Mouse (Mus musculus) forebrain, embryonic 12.5 days (tissue): ENCODE results near the gene Spcs1. TPM values are rescaled to one million over a fixed set of nuclear protein-coding genes. Genes with fewer than 3 reads are reported as not detected.

Experiments used
- polyA plus RNA-seq: library from polyadenylated mRNA; unstranded; fragments of >200 nt; fragmentation: Nextera tagmentation; extraction: Ambion mirVana; gene quantifications from 2 replicates; pipeline ENCODE4 v1.2.1, GENCODE M21; 2016

Gene Spcs1
- polyA plus RNA-seq, 1 experiment from 2014 or later, result 276 TPM

Other genes with a start within 250 kb of the Spcs1 start
- 22.6 and 25.1 TPM in 2 replicates for gene Tmem110, start 176.1 kb downstream of the Spcs1 start, polyA plus RNA-seq
- gene Mustn1, start 122.5 kb downstream of the Spcs1 start, polyA plus RNA-seq, result 0.15 and 0.47 TPM in 2 replicates
- not detected in 2 replicates for gene Itih4, start 115.2 kb downstream of the Spcs1 start, polyA plus RNA-seq
- 0.08 and 0.17 TPM in 2 replicates for gene Itih3, start 77.9 kb downstream of the Spcs1 start, polyA plus RNA-seq
- gene Itih1, start 58.4 kb downstream of the Spcs1 start, polyA plus RNA-seq, result not detected in 2 replicates
- 22.9 and 23.2 TPM in 2 replicates for gene Nek4, start 50.3 kb downstream of the Spcs1 start, polyA plus RNA-seq
- 60.5 and 66.0 TPM in 2 replicates for gene Glt8d1, start 272 bp downstream of the Spcs1 start, polyA plus RNA-seq
- gene Pbrm1, start 17.5 kb upstream of the Spcs1 start, polyA plus RNA-seq, result 176 and 189 TPM in 2 replicates
- gene Gnl3, start 17.5 kb upstream of the Spcs1 start, polyA plus RNA-seq, result 98.7 and 107 TPM in 2 replicates
- gene Smim4, start 127.3 kb upstream of the Spcs1 start, polyA plus RNA-seq, result 54.6 and 67.9 TPM in 2 replicates
- gene Nt5dc2, start 129.4 kb upstream of the Spcs1 start, polyA plus RNA-seq, result 406 and 410 TPM in 2 replicates
- 23.1 and 26.1 TPM in 2 replicates for gene Stab1, start 167.0 kb upstream of the Spcs1 start, polyA plus RNA-seq
- 1.6 and 2.1 TPM in 2 replicates for gene Tnnc1, start 206.6 kb upstream of the Spcs1 start, polyA plus RNA-seq
- 439 and 446 TPM in 2 replicates for gene Nisch, start 215.3 kb upstream of the Spcs1 start, polyA plus RNA-seq
- gene Sema3g, start 216.2 kb upstream of the Spcs1 start, polyA plus RNA-seq, result 0.86 and 0.93 TPM in 2 replicates
- 14.8 and 15.8 TPM in 2 replicates for gene Phf7, start 249.6 kb upstream of the Spcs1 start, polyA plus RNA-seq
- 130 and 135 TPM in 2 replicates for gene Bap1, start 249.8 kb upstream of the Spcs1 start, polyA plus RNA-seq